Mouse (Mus musculus) mature B cell (primary cell): ENCODE measurements around the gene Gm3625.

Experiments
- in situ Hi-C: fragments of 300-500 bp; cut with MboI; formaldehyde crosslinking; loops from 2 replicates; pipeline ENCODE4 v1.14.3; 2019

Gene Gm3625

GRCm38 (mm10) chr12:4592541-4593165 lies at the start of gene Gm3625, which contains the start of gene Itsn2:
Gm3625 (minus strand) TSS chr12:4592927.
Itsn2 (plus strand) TSS chr12:4592638.
- in situ Hi-C loops = no loop called here

GRCm38 (mm10) chr12:4640737-4641136 lies 48.0 kb upstream of the Gm3625 start:
- in situ Hi-C loops = no loop called here

GRCm38 (mm10) chr12:4638438-4638837 lies 45.7 kb upstream of the Gm3625 start:
- in situ Hi-C loops = no loop called here

GRCm38 (mm10) chr12:4632957-4633356 lies 40.2 kb upstream of the Gm3625 start:
- in situ Hi-C loops = no loop called here

- in situ Hi-C loops = no loop called here
Measured at GRCm38 (mm10) chr12:4624201-4624600, 31.5 kb upstream of the Gm3625 start.

GRCm38 (mm10) chr12:4614722-4615121 lies 22.0 kb upstream of the Gm3625 start:
- in situ Hi-C loops = no loop called here

- in situ Hi-C loops = no loop called here
Measured at GRCm38 (mm10) chr12:4606625-4607024, 13.9 kb upstream of the Gm3625 start.

GRCm38 (mm10) chr12:4599713-4600112 lies 7.0 kb upstream of the Gm3625 start:
- in situ Hi-C loops = no loop called here

GRCm38 (mm10) chr12:4598666-4599428 lies 6.1 kb upstream of the Gm3625 start:
- in situ Hi-C loops = no loop called here

- in situ Hi-C loops = no loop called here
Measured at GRCm38 (mm10) chr12:4595055-4595454, 2.3 kb upstream of the Gm3625 start.

- in situ Hi-C loops = no loop called here
Measured at GRCm38 (mm10) chr12:4593930-4594391, 1.2 kb upstream of the Gm3625 start.

GRCm38 (mm10) chr12:4593166-4593929 lies 621 bp upstream of the Gm3625 start:
- in situ Hi-C loops = no loop called here

- in situ Hi-C loops = no loop called here
Measured at GRCm38 (mm10) chr12:4592025-4592424, 702 bp downstream of the Gm3625 start.

- in situ Hi-C loops = no loop called here
Measured at GRCm38 (mm10) chr12:4588603-4589002, 4.1 kb downstream of the Gm3625 start.

GRCm38 (mm10) chr12:4587846-4588245 lies 4.9 kb downstream of the Gm3625 start:
- in situ Hi-C loops = no loop called here

- in situ Hi-C loops = no loop called here
Measured at GRCm38 (mm10) chr12:4582326-4582725, 10.4 kb downstream of the Gm3625 start.

GRCm38 (mm10) chr12:4574065-4574464 lies 18.7 kb downstream of the Gm3625 start:
- in situ Hi-C loops = no loop called here

GRCm38 (mm10) chr12:4571864-4572263 lies 20.9 kb downstream of the Gm3625 start:
- in situ Hi-C loops = no loop called here

GRCm38 (mm10) chr12:4558475-4559279 lies 34.0 kb downstream of the Gm3625 start:
- in situ Hi-C loops = no loop called here

GRCm38 (mm10) chr12:4558013-4558412 lies 34.7 kb downstream of the Gm3625 start:
- in situ Hi-C loops = no loop called here

- in situ Hi-C loops = no loop called here
Measured at GRCm38 (mm10) chr12:4557436-4557835, 35.3 kb downstream of the Gm3625 start.

GRCm38 (mm10) chr12:4556891-4557290 lies 35.8 kb downstream of the Gm3625 start:
- in situ Hi-C loops = no loop called here
